ENCODE assay signal across 29 mouse cellular contexts in the genomic region with DNA sequence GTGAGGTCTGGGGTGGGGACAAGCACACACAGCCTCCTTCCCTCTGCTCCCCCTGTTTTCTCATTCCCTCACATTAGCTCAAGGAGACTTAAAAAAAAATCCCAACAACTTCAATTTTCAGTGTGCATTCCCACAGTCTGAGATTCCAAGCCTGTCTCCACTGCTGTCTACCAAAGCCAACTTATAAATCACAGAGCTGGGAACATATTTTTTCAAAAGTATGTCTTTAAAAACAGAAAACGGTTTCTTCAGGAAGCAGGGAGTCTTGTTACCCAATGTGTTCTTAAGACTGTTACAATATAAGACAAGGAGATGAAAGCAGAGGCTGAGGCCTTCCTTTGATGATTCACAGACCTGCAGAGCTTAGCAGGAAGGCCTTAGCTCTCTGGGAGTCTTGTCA. TPM values are rescaled to one million over a fixed set of nuclear protein-coding genes. Genes with fewer than 3 reads are reported as not detected.
DNase-seq lines count a peak whose midpoint lies in the region; ATAC-seq and TF ChIP-seq lines count a peak whose summit lies in the region.
"Had no signal": no experiment of that assay in that cellular context is flagged by ENCODE, and none has a peak within 500 bp of the region (broad histone marks: within the 10 kb centered on the region; RNA-seq: fewer than 3 reads in every experiment).

No protein-coding gene starts in this region.

- no peak for ATAC-seq in kidney, embryonic 16.5 days (ENCODE audit: low FRiP score, low TSS enrichment)
- no peak for ATAC-seq in lung, embryonic 15.5 days (ENCODE audit: borderline replicate concordance, extremely low read depth, low FRiP score, low TSS enrichment)
- ATAC-seq: CD4-positive, CD25-positive, alpha-beta regulatory T cell, adult 4 months; forebrain, embryonic 14.5 days; intestine, embryonic 16.5 days had no signal

- H3K9me3 ChIP-seq in kidney, embryonic 16.5 days (ENCODE audit: low read length): no peaks in the 10 kb centered on the region
- no peaks in the 10 kb centered on the region for H3K9me3 ChIP-seq in lung, embryonic 15.5 days
- H3K9me3 ChIP-seq: embryonic facial prominence, embryonic 13.5 days; hindbrain, embryonic 13.5 days; midbrain, embryonic 12.5 days; neural tube, embryonic 12.5 days had no signal

- no peak for TF ChIP-seq POLR2A in kidney, adult 2 months (IDR thresholded peaks at IDR 0.05; ENCODE audit: low read depth, low read length)

- DNase-seq in heart, adult 11 months: peak; percentile 12
- no peak for DNase-seq in heart, postnatal 10 days
- DNase-seq in kidney, adult 2 months: no peak
- no peak for DNase-seq in lung, postnatal 25 days (ENCODE audit: low spot score)
- DNase-seq in spleen, postnatal 14 days (ENCODE audit: low spot score in 2 of 2): no peak
- DNase-seq: adrenal gland, postnatal 25 days; cerebellum, adult 18-20 months; cerebellum, postnatal 10 days; gastrocnemius, postnatal 14 days; heart, postnatal 4 days; kidney, postnatal 10 days; layer of hippocampus, adult 9-11 months; lung, postnatal 36 days; right cerebral cortex, adult 18-20 months; spleen, adult 18-20 months; thymus, adult 2 months; thymus, postnatal 4 days had no signal

- intact Hi-C loops in heart, postnatal 10 days (cut with DNase I): no loop called here

- H3K4me2 ChIP-seq in kidney, embryonic 16.5 days (replicated peaks; ENCODE audit: low read depth, low read length): no peak overlapping the region
- no peak overlapping the region for H3K4me2 ChIP-seq in lung, embryonic 15.5 days
- H3K4me2 ChIP-seq: embryonic facial prominence, embryonic 13.5 days; hindbrain, embryonic 13.5 days; midbrain, embryonic 12.5 days; neural tube, embryonic 12.5 days had no signal

- no peak overlapping the region for H3K9ac ChIP-seq in kidney, embryonic 16.5 days (replicated peaks; ENCODE audit: low read length)
- H3K9ac ChIP-seq in lung, embryonic 15.5 days: no peak overlapping the region
- H3K9ac ChIP-seq: embryonic facial prominence, embryonic 13.5 days; hindbrain, embryonic 13.5 days; midbrain, embryonic 12.5 days; neural tube, embryonic 12.5 days had no signal

- H3K4me1 ChIP-seq in kidney, embryonic 16.5 days (ENCODE audit: insufficient read depth, low read length): peaks cover 10% of the 10 kb centered on the region
- peaks cover 3% of the 10 kb centered on the region; the same call in 1 of the 2 replicates for H3K4me1 ChIP-seq in kidney, adult 2 months (ENCODE audit: control insufficient read depth, insufficient read depth, low read length)
- peaks cover 27% of the 10 kb centered on the region for H3K4me1 ChIP-seq in lung, embryonic 15.5 days
- H3K4me1 ChIP-seq: neural tube, embryonic 12.5 days had no signal

- H3K27me3 ChIP-seq in kidney, embryonic 16.5 days (ENCODE audit: insufficient read depth, low read length): no peaks in the 10 kb centered on the region
- H3K27me3 ChIP-seq in kidney, adult 2 months (replicated peaks; ENCODE audit: control insufficient read depth, insufficient read depth, low read length): no peaks in the 10 kb centered on the region
- no peaks in the 10 kb centered on the region for H3K27me3 ChIP-seq in lung, embryonic 15.5 days
- H3K27me3 ChIP-seq: embryonic facial prominence, embryonic 13.5 days; hindbrain, embryonic 13.5 days; midbrain, embryonic 12.5 days; neural tube, embryonic 12.5 days had no signal

- H3K4me3 ChIP-seq in kidney, embryonic 16.5 days (ENCODE audit: low read length): no peak overlapping the region
- H3K4me3 ChIP-seq in kidney, adult 2 months (ENCODE audit: insufficient read depth, low read depth, low read length): no peak overlapping the region
- H3K4me3 ChIP-seq in lung, embryonic 15.5 days: no peak overlapping the region
- H3K4me3 ChIP-seq: embryonic facial prominence, embryonic 13.5 days; erythroblast, embryonic 14.5 days; hindbrain, embryonic 13.5 days; midbrain, embryonic 12.5 days; myocyte; neural tube, embryonic 12.5 days had no signal

- 28% methylated on average over 1 of the region's 1 CpGs for WGBS in kidney, embryonic 16.5 days
- WGBS in kidney, adult 2 months: 27% methylated on average over 1 of the region's 1 CpGs
- WGBS in lung, embryonic 15.5 days: 31% methylated on average over 1 of the region's 1 CpGs

- no peak for TF ChIP-seq CTCF in kidney, adult 2 months (conservative IDR thresholded peaks at IDR 0.05; ENCODE audit: insufficient read depth, insufficient read length, low read depth, low read length)

- H3K27ac ChIP-seq in kidney, embryonic 16.5 days (ENCODE audit: low read length): peak overlapping the region; percentile 40; the same call in 1 of the 2 replicates
- H3K27ac ChIP-seq in kidney, adult 2 months (ENCODE audit: insufficient read depth, low read depth, low read length): no peak overlapping the region
- peak overlapping the region; percentile 57; the same call in 1 of the 2 replicates for H3K27ac ChIP-seq in lung, embryonic 15.5 days
- H3K27ac ChIP-seq: embryonic facial prominence, embryonic 13.5 days; hindbrain, embryonic 13.5 days; midbrain, embryonic 12.5 days; neural tube, embryonic 12.5 days had no signal

- H3K36me3 ChIP-seq in kidney, embryonic 16.5 days (ENCODE audit: insufficient read depth, low read length): peaks cover 49% of the 10 kb centered on the region
- H3K36me3 ChIP-seq in kidney, adult 2 months (ENCODE audit: control insufficient read depth, insufficient read depth, low read length): no peaks in the 10 kb centered on the region; the same call in none of the 2 replicates
- H3K36me3 ChIP-seq in lung, embryonic 15.5 days: peaks cover 44% of the 10 kb centered on the region

RNA-seq across cellular contexts. Expression of gene Cdkl1, which starts 20.9 kb away (rescaled TPM):
- 1 to 10 TPM; 7.0 to 9.2 TPM for total RNA-seq in heart, postnatal 10 days (2021)
- polyA plus RNA-seq in kidney, embryonic 16.5 days (2015; fragmentation: Nextera tagmentation; extraction: Ambion mirVana): 25.7 and 32.4 TPM in 2 replicates
- 95.1 and 99.0 TPM in 2 replicates for polyA plus RNA-seq in kidney, adult 2 months (2012; rRNA removed)
- 1.4 and 1.6 TPM in 2 replicates for polyA plus RNA-seq in lung, embryonic 15.5 days (2015; fragmentation: Nextera tagmentation; extraction: Ambion mirVana)
- total RNA-seq: granulocyte monocyte progenitor cell, adult 5-6 weeks had no signal
- polyA plus RNA-seq: CD4-positive, CD25-positive, alpha-beta regulatory T cell, adult 4 months had no signal

Comparison
In these comparisons a context has a peak if more than half of its experiments do, and no peak if none do; other contexts are left out.
1. RNA of gene Cdkl1, which starts 20.9 kb away (polyA plus RNA-seq): 95.1 to 99.0 TPM in kidney, adult 2 months and 25.7 to 32.4 TPM in kidney, embryonic 16.5 days; 1.4 to 1.6 TPM in lung, embryonic 15.5 days; every median in the first group is over 10 times any median in the second.